Mouse (Mus musculus) kidney, adult 2 months (tissue): Measurements from ENCODE around the gene Tfdp1.

ENCODE experiments used
- CTCF ChIP-seq: fragments of 200-500 bp; conservative IDR thresholded peaks from 2 replicates; pipeline ENCODE4 v1.5.1; 2011; ENCODE audit warnings: low read depth, mild to moderate bottlenecking, control low read depth, low read length, moderate library complexity, mixed read lengths; ENCODE audit not compliant: insufficient read depth, insufficient read length
- POLR2A ChIP-seq: fragments of 200-500 bp; IDR thresholded peaks from one replicate; pipeline ENCODE4 v1.6.1; 2011; ENCODE audit warnings: low read depth, low read length, control low read depth

DNA sequence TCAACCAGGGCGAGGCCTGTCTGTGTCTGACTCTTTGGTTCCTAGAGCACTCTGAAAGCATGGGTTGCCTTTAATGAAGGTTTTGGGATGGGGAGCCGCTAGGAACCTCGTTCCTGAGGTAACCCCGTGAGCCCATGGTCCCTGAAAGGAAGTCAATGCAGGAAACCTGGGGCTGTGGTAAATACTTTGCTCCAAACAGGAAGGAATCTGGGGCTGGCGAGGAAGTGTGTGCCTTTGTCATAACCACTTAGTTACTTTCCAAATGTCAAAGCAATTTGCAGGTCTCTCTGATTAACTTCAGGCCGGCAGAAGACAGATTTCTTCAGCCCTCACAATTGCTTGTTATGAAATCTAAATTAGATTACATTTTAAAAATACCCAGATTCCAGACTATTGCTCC lies 88.8 kb downstream of the Tfdp1 start:
- TF ChIP-seq POLR2A (no peak), CTCF (no peak)
